Mouse (Mus musculus) frontal cortex, adult (tissue): ENCODE measurements around the gene Abi3.

Experiments used
- ATAC-seq: cut with Nextera tagmentation; 2 replicates; pipeline ENCODE4 v1.9.2; 2017; ENCODE audit warnings: mild to moderate bottlenecking, moderate library complexity, mixed read lengths; ENCODE audit not compliant: low TSS enrichment

Gene Abi3

GRCm38 (mm10) chr11:95826317-95827167, 15.7 kb downstream of the Abi3 start:
- no peak for ATAC-seq

DNA sequence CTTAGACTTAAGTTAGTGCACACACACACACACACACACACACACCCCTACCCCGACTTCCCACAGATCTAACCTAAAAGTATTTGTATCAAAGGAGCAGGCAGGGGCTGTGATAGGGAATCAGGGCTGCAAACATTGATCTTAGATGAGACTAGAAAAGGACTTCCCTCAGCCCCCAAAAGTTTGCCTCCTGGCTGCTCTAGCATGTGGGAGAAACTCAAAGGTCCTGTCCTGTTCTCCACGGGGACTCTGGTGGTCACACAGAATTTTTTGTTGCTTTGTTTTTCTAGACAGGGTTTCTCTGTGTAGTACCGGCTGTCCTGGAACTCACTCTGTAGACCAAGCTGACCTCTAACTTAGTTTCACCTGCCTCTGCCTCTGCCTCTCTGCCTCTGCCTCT, 16.7 kb downstream of the Abi3 start:
- ATAC-seq: no peak

DNA sequence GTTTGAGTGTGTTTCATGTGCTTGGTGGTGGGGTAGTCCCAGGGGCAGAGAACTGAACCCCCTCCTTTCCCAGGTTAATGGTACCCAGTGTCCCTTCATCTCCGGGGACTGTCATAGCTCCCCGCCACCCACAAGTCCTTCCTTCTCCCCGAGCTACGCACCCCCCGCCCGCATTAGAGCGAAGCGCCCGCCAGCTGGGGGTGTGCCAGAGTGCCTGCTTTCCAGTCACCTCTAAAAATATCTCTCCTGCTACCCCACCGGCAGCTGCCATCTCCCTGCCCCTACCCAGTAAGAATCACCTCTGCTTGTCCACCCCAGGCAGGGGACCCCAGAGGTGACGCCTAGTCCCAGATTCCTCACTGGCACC, 17.4 kb downstream of the Abi3 start:
- peak; percentile 31 for ATAC-seq

DNA sequence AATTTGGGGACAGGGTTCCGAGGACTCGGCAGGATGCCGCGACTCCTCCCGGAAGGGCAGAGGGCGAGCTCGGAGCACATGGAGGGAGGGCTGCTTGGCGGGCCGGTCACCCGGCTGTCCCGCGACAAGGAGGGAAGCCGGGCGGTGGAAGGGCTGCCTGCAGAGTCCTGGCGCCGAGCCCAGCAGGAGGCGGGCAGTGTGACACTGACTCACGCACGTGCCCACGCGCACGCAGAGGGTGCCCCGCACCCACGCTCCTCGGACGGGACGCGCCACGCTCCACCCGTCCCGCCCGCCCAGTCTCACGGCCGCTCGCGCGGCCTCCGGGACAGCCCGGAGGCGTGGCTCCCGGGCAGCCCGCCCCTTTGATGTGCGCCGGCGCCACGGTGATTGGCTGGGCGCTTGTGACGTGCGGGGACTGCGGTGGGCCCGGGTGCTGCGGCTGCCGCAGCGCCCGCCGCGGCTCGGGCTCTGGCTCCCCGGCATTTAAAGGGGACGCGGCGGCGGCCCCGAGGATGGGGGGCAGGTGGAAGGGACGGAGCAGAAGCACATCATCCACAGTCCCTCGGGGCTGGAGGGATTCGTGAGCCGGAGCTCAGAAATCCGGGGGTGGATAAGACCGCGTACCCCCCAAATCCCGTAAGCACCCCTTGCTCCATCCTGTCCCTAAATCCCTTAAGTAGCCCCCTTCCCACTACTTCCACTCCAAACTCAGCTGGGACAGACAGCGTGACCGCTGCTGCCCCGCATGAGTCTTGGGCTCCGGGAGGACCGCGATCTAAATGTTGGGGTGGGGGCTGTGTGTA, 18.0 kb downstream of the Abi3 start, which contains the start of gene Phospho1:
TSS of gene Phospho1 (plus strand) at position 429 of the 806 bp plus-strand sequence.
- ATAC-seq: peak; percentile 94

- ATAC-seq: no peak
These were observed 19.8 kb downstream of the Abi3 start for GRCm38 (mm10) chr11:95822437-95822836.

- no peak for ATAC-seq
These were observed 20.8 kb downstream of the Abi3 start for GRCm38 (mm10) chr11:95821511-95821910.

DNA sequence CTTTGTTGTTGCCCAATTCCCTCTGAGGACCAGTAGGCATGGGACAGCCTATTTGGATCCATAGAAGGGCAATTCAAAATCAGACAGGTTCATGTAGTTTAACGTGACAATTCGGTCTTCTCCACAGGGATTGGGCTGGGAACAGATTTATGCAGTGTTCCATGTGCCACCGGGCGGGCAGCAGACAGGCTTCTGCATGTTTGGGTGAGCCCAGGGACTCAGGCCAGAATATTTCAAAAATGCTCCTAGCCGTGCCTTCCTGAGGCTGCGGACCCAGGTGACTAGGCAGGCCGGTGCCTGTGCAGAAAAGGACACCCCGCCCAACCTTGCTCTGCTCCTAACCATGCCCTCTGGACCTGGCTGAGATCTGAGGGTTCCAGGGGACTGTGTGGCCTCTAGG, 23.1 kb downstream of the Abi3 start:
- no peak for ATAC-seq

DNA sequence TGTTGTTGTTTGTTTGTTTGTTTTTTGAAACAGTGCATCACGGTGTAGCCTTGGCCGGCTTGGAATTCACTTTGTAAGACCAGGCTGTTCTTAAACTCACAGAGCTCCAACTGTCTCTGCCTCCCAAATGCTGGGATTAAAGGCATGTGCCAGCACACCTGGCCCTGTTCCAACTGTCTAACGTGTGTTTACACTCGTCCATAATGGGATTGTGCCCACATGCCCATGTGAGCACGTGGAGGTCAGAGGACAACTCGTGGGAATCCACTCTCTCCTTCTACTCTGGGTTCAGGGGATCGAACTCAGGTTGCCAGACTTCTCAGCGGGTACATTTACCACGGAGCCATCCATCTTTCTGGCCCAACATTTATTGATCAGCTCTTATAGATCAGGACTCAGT, 26.9 kb downstream of the Abi3 start:
- ATAC-seq: no peak

DNA sequence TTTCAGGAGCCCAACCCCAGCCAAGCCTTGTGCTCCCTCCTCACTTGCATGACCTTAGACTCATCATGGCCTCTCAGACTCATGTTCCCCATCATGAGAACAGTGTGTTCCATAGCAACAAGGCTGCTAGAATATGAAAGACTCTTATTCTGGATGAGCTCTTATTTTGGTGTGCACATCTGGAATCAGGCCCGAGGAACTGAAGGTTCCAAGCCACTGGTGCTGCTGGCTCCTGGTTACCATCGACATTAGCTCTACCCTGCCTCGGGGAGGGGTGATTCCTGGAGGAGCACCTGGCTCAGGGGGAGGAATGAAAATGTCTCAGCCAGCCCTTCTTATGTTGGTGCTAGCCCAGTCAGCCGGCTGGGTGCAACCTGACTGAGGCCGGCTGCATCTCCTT, 27.4 kb downstream of the Abi3 start:
- no peak for ATAC-seq

- no peak for ATAC-seq
These were observed 28.2 kb downstream of the Abi3 start for GRCm38 (mm10) chr11:95814101-95814500.

DNA sequence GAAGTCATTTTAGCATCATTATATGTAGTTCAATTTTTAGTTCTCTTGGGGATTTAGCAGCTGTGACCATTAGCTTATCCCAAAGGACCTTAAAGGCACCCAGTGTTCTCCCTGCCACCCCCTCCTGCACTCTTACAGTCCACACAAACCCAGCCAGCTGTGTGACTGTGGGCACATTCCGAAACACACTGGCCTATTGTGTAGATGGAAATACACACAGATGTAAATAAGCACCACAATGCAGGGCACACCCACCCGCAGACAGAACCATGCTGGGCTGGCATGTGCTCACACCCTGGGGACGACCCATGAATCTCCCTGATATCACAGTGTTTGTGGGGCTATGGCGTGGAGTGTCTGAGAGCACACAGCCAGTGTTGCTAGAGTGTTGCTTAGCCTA, 30.1 kb downstream of the Abi3 start:
- ATAC-seq: peak; percentile 23; the same call in 1 of the 2 replicates

- ATAC-seq: no peak
These were observed 30.5 kb downstream of the Abi3 start for GRCm38 (mm10) chr11:95811741-95812140.

- ATAC-seq: no peak
These were observed 31.4 kb downstream of the Abi3 start for GRCm38 (mm10) chr11:95810828-95811227.

DNA sequence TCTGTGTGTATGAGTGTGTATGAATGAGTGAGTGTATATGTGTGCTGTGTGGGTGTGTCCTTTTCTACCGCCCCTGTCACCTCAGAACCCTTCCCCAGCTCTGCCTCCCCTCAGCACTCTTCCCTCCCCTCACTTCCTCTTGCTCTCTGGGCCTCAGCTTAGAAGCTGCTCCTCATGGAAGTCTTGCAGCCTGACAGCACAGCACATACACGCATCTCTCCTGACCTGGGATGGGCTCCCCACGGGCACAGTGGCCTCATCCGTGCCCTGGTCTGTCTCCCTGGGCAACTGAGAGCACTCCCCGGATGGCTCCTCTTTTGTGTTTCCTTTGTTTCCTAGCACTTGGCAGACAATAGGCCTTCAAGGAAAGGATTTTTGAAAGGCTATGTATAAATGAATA, 32.7 kb downstream of the Abi3 start:
- ATAC-seq: no peak

DNA sequence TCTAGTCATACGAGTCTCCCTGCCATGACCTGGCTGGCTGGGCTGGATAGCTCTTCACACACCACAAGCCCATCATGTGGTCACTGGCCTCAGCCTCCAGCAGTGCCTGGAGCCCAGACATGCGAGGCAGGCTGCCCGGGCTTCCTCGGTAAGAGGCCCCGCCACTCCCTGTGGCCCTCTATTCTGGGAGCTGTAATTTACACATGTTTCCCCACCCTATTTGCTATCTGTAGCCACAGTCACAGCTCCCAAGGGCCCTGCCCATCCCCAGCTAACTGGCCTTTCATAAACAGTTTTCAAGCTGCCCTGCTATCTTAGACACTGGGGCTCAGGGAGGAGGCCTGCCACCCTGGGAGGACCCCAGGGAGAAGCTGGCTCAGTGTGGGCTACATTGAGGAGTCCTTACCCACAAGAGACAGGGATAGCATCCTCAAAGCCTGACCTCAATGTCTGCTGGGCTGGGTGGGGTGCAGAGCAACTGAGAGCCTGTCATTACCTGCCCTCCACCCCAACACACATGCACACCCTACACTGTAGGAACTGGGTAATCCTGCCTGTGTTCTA, 33.7 kb downstream of the Abi3 start:
- ATAC-seq: no peak

GRCm38 (mm10) chr11:95807884-95808283, 34.4 kb downstream of the Abi3 start:
- ATAC-seq: no peak

- ATAC-seq: no peak
These were observed 36.7 kb downstream of the Abi3 start for GRCm38 (mm10) chr11:95805527-95805926.

GRCm38 (mm10) chr11:95805010-95805409, 37.3 kb downstream of the Abi3 start:
- ATAC-seq: no peak

- ATAC-seq: no peak
These were observed 46.7 kb downstream of the Abi3 start for GRCm38 (mm10) chr11:95795582-95795981.

- ATAC-seq: no peak
These were observed 48.1 kb downstream of the Abi3 start for GRCm38 (mm10) chr11:95794201-95794600.

DNA sequence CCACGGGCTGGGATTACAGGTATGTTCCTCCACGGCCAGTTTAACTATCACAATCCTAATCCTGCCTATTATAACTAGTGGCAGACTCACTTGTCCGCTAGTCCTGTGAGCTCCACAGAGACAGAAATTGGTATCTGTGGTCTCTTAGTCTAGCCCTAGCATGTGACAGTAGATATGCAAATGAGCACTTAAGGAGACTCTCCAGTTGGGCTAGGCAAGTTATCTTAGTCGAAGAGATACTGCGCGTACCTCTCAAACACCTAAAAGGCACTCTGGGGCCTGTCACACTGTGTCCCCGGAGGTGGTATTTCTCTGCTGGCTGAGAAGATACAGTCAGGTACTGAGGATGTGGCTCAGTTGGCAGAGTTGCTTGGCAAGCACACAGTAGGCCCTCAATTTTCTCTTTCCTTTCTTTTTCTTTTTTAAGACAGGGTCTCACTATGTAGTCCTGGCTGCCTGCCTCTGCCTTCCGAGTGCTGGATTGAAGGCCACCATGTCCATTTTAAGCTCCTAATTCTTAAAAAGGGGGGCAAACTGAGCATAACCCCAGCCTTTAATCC, 49.2 kb downstream of the Abi3 start:
- ATAC-seq: no peak

- peak; percentile 76 for ATAC-seq
These were observed 50.5 kb downstream of the Abi3 start for GRCm38 (mm10) chr11:95791787-95792186.
